Mouse (Mus musculus) retina, postnatal 7 days (tissue): Measurements from ENCODE around the gene Nhlrc1.
A peak's percentile ranks its signal among the peaks of the same experiment; 100 is the strongest.

Experiments
- DNase-seq: peaks from one replicate; pipeline ENCODE4 v3.0.0-alpha.2; 2012; ENCODE audit warnings: low read depth, low spot score

Nhlrc1 gene

DNA sequence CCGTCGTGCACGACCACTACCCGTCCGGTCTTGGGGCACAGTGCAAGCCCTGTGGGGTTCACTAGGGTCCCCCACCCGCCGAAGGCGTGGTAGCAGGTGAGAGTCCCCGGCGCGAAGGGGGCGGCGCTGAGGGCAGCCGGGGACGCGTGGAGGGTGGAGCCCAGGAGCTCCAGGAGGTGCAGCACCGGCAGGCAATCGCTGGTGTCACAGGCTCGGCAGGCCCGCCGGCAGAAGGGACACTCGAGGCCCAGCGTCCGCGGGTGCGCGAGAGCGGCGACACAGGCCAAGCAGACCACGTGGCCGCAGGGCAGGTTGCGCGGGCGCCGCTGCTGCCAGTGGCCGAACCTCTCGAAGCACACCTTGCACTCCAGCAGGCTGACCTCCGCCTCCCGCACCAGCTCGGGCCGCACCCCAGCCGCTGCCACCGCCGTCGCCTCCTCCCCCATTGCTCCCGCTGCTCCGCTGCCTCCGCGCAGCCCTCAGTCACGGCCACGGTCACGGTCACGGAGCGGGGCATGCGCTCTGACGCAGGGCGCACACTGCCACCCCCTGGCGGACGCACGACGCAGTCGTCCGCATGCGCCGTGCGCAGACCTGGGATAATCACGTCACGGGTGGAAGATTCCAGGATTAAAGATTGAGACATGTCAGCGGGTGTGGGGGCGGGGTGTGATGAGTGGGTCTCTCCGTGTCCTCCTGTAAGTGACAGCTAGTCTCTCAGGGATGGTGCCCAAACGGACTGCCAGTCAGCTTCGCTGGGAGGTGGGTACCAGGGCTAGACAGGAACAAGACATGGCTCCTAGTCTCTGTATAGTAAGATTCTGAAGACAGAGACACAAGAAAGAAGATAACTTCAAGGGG, at the start of gene Nhlrc1:
TSS of gene Nhlrc1 (minus strand) at position 517 of the 861 bp plus-strand sequence.
- DNase-seq, result peak; percentile 82

DNA sequence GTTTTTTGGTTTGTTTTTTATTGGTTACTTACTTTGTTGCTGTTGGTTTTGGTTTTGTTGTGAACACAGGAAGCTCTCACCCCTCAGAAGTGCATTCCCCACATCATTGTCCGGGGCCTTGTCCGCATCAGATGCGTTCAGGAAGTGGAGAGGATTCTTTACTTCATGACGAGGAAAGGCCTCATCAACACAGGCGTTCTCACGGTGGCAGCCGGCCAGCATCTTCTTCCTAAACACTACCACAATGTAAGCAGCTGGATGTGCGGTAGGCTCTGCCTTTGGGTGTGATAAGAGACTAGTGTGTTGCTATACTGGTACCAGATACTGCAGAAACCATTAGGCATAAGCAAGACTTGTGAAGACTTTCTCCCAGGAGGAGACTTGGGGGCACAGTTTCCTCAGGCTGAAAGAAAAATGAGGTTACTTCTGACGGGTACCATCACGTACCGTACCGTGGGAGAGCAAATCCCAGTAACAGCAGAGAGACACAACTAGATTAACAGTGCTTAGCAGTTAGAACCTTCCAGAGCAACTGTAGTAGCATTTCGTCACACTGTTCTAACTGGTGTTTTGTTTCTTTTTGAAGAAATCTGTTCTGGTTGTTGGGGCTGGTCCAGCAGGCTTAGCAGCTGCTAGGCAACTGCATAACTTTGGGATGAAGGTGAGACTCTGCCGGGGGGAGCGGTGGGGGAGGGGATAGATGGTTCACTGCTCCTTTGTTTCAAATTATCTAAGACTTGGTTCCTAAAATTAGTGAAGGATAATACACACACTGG, 49.5 kb upstream of the Nhlrc1 start:
- no peak for DNase-seq

DNA sequence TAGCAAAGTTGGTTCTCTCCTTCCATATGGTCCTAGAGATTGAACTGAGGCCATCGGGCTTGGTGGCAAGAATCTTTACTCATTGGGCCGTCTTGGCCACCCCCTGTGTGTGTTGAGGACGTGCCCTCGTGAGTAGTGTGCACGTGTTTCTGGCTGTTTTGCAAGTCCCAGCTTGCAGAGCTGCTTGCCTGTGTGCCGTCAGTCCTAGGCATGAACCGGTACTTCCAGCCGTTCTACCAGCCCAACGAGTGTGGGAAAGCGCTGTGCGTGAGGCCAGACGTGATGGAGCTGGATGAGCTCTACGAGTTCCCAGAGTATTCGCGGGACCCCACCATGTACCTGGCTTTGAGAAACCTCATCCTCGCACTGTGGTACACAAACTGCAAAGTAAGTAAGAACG, 48.1 kb upstream of the Nhlrc1 start:
- DNase-seq, result no peak

DNA sequence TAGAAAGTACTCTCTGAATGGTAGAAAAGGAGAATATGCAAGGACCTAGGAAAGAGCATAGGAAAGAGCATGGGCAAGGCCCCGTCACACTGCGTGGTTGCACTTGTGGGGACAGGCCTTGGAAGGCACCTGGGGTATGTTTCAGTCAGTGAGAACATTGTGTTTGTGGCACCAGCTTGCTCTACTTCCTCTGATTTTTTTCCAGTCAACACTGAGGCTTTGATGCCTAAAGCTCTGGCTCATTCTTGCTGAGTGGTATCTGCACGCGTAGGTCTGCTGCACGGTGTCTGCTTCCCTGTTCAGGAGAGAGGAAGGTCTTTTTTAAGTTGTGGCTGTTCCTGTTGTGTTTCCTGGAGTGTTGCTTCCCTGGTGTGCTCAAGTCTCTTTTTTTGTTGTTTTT, 42.1 kb upstream of the Nhlrc1 start:
- DNase-seq, result no peak

DNA sequence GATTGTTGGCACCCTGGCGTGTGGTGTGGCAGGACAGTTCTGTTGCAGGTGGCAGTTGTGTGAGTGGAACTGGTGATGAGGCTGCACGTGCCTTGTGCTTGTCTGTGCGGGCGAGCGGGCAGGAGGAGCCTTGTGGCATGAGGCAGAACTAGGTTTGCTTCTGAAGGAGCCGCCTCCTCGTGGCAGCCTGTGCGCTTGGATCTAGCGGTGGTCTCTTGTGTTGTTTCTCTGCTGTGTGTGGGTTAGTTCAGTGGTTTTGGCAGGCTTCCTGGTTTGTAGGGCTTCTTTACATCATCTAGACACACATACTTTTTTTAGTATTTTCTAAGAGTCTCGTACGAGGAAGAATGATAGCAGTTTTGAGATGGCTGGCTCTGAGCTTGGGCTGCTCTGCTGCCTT, 41.5 kb upstream of the Nhlrc1 start:
- no peak for DNase-seq

DNA sequence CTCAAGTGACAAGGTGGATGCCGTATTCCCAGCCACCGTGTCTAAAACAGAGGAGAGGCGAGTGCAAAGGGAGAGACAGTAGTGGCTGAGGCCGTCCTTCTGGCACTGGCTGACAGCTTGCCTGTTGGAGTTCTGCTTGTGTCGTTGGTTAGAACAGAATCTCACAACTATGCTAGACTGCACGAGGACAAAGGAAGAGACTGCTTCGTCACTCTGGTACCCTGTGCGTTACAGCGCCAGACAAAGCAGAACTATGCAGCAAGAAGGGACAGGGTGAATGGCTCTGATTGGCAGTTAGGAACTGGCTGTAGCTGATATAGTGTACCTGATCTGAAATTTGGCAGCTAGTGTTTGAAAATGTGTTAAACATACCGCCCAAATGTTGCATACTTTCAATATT, 39.3 kb upstream of the Nhlrc1 start:
- DNase-seq, result no peak

DNA sequence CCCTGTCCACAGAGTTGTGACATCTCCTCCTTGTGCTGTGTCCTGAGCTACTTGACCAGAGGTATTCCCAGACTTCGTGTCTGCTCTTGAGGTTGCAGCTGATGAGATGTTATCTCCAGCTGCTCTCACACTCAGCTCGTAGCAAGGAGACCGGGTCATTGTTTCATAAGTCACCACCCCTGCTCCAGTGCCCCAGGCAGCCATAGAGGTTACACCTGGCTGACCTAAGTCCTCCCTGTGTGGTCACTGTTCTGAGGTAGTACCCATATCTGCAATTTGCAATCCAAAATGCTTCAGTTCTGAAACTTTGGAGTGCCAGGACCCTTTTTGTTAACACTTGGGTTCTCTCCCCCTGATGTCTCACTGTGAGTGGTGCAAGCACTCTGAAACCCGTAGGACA, 35.4 kb upstream of the Nhlrc1 start:
- DNase-seq, result no peak

DNA sequence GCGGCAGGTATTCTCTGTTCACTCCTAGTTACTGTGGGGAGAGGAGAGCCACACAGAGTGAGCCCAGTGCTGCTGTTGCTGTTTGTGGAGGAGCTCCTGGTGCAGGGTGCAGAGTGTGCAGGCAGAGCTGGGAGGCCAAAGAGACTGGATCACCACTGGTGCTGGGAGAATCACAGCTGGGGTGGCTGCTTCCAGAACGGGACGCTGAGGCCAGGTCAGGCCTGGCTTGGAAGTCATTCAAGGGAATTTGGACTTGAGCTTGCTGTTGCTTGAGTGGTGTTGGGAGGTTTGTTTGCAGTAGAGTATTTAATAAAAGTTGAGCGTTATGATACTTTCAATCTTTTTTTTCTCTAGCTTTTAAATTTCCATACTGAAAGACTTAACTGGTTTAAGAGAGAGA, 33.3 kb upstream of the Nhlrc1 start:
- DNase-seq, result no peak

DNA sequence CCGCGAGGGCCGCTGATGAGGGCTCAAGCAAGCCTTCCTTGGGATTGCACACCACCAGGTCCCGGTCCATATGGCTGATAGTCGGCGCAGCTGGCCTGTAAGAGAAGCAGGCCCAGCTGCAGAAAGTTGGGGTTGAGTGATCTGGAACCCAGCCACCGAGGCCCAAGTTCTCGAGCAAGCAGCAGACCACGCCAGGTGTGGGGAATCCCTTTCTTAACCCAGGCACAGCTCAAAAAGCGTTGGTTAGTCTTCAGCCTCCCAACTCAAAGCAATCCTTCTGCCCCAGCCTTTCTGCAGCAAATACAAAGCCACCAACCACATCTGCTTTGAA, 29.9 kb upstream of the Nhlrc1 start, which contains the start of gene Tpmt:
TSS of gene Tpmt (minus strand) at position 121 of the 331 bp plus-strand sequence.
- DNase-seq, result no peak

DNA sequence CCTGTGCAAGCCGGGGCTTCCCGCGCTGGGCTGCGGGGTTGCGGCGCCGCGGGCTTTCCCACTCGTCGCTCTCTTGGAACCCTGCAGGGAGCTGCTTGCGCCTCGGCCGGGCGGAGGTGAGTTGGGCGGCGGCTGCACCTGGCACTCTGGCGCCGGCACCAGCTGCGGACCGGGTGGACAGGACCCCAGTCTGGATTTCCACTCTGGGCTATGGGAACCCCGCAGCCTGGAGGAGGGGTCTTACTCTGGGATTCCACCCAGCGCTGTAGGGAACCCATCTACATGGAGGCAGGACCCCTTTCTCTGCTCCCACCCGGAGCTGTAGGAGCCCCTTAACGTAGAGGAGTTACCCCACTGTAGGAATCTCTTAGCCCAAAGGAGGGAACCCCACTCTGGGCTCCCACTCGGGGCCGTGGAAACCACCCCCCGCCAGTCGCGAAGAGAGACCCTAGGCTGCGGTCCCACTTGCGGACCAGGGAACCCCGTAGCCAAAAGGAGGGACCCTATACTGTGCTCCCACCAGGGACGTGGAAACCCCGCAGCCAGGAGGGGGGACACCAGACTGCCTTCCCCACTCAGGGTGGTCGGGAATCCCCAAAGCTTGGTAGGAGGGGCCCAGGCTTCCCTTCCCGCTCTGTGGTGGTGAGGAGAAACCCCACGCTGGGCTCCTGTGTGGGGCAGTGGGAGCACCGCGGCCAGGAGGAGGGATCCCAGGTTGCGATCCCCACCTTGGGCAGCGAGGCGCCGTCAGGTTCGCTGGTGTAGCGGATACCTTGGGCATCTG, 29.4 kb upstream of the Nhlrc1 start:
- no peak for DNase-seq

DNA sequence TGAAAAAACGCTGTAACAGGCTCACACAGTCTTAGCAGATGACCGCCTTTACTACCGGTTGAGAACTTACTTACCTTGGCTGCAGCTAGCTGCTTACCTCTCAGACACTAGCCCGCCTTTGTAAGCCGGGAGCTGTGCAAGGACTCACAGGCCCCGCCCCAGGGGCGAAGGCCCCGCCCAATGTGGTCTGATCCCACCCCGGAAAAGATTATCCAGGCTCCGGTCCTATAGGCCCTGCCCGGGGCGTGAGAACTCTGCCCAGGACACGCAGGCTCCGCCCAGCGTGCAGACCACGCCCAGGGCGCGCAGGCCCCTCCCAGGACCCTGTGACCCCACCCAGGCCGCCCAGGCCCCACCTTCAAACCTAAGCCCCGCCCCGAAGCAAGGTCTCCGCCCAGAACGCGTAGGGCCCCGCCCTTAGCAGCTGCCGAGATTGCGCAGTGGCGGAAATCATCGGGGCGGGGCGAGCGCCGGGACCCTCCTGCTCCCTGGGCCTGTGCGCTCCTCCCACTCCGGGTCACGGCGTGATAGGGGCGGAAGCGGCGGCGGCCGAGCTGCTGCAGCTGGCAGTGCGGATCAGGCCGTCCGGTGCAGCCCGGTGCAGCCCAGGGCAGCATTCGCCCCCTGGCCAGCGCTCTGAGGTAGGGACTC, 28.5 kb upstream of the Nhlrc1 start, which contains the start of gene Kdm1b:
TSS of gene Kdm1b (plus strand) at position 470 of the 651 bp plus-strand sequence.
- peak; percentile 98 for DNase-seq

DNA sequence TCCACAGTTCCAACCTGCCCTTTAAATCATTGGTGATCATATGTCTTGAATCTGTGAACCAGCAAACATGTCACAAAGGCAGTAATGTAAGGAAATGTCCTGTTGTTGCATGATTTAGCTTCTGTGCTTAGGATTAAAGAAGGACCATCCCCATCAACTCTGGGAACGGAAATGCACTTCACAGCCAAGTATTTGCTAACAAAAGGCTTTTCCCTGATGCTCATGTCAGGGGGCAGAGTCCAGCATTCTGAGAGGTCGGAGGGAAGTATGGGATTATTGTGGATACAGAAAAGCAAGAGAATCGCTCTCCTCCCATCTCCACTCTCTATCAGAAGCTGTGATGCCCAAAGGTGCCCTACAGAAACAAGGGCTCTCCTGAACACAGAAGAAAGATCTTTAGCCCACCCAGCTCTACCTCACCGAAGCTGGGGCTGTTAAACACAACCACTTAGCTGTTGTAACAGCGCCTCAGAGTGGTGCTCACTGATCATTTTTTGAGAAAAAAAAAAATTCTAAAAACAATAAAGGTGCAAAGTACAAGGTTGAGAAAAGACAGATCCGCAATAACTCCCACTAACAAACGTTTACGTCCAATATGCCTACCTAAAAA, 27.5 kb upstream of the Nhlrc1 start:
- no peak for DNase-seq

DNA sequence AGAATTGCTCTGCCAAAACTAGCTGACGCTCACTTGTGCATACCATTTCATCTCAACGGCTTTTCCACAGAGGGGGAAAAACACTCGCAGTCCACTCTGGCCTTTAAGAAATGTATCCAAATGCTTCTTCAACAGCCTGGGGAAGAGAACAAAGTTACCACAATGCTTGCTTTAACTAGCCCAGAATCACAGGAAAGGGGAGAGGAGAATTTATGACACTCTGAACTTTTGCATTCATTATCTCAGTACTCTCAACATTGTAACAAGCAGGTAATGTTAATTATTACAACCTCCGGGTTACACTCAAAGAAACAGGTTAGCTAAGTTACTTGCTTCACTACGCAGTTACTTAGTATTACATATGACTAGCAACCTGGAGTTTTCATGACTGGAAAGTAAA, 25.4 kb upstream of the Nhlrc1 start:
- DNase-seq, result no peak

DNA sequence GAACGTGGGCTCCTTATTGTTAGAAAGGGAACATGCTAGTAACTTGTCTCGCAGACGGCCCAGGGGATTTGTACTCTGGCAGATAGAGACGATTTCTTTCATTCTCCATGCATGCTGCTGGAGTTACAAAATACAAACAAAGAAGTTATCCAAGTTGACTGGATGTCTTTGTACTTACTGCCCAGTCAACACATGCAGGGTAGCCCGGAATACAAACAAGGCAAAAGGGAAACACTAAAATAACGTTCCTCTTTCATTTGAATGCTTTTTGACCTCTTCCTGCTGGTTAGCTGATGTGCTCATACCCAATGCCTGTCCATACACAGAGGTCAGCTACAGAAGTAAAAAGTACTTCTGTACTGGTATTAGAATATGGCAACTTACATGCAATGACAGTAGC, 23.3 kb upstream of the Nhlrc1 start:
- no peak for DNase-seq

DNA sequence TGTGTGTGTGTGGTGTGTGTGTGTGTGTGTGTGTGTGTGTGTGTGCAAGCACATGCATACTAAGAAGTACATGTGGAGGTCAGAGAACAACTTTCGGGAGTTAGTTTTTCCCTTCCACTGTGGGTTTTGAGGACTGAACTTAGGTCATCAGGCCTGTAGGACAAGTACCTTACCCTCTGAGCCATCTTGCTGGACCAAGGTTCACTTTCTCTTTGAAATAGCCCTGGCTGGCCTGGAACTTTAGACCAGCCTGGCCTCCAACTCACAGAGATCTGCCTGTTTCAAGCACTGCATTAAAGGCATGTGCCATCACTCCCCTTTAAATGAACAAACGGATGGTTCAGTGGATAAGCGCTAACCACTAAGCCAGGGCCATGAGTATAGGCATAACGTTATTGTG, 19.0 kb upstream of the Nhlrc1 start:
- DNase-seq, result no peak

DNA sequence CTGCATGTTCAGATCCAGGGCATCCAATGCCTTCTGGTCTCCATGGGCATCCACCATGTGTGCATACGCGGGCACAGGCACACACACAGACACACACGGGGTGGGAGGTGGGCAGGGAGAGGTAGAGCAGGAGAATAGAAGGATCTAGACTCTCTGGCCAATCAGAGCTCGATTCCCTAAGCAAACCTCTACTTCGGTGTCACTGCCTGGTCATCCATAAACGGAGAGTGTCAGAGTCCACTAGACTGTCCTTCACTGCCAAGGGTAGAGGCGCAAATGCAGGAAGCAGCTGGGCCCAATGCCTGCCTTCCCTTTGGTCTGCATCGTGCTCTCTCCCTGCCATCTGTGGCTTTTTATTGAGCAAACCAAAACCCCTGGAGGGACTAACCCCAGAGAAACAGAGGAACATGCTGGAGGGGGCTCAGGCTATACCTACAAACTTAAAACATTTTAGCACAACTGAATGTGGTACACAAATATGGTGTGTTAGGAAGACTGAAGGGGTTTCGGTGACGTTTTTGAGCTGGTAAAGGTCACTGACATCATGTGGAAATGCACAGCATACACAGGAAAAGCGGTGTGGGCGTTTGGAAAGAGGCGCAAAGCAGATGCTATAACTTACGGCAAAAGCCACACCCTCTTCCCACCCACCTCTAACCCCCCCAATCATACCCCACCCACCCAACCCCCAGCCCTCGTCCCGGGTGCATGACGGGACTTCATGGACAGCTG, 15.9 kb upstream of the Nhlrc1 start:
- no peak for DNase-seq

DNA sequence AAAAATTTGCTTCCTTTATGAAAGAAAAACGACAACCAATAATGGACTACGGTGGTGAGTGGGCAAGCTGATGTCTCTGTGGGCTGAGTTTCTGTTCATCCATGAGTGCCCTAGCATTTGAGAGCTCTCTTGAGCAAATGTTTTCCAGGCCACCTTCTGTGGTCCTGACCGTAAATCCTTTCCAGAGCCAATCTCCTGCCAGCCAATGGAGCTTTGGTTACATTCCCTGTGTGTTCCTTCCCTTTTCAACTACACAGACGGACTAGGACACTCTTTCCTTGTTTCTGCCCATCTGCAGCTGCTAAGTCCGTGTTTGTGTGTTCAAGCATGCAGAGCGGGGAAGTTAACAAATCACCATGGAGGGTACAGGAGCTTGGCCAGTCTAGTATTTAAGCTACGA, 6.1 kb upstream of the Nhlrc1 start:
- DNase-seq, result no peak

DNA sequence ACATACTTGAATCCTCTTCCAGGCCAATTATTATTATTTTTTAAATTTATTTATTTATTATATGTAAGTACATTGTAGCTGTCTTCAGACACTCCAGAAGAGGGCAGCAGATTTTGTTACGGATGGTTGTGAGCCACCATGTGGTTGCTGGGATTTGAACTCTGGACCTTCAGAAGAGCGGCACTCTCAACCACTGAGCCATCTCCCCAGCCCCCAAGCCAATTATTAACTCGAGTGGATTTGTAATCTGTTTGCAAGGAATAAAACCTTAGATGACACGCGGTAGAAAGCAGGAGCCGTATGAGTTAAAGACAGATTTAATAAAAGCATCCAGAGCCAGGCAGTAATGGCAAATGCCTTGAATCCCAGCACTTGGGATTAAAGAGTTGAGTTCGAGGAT, 5.1 kb upstream of the Nhlrc1 start:
- DNase-seq, result no peak

DNA sequence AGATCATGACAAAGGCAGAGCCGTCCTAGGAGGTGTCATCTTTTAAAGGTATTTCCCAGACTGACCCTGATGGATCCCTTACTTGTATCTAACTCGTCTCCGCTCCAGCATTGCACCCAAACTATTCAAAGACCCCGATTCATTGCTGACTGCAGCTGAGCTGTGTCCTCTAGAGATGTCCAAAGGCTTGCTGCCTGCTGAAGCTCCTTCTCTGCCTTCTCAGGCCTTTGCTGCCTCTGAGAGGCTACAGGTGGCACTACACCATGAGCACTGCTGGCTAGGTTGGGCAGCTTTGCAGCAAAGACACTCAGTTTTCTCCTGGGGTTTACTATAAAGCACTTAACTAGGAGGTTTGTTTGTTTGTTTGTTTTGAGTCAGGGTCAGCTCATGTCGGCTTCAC, 2.6 kb upstream of the Nhlrc1 start:
- DNase-seq, result peak; percentile 56

DNA sequence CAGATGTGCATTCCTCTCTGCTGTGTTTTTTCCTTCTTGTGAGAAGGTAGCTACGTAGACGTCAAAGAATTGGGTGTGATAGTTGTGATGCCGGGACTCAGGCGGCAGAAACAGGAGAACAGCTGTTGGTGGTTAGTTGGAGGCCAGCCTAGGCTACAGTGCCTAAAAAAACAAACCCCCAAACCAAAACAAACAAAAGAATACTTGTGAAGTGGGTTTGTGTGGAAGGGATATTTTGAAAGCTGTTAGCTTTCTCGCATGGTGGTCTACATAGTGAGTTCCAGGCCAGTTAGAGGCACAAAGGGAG, 498 bp upstream of the Nhlrc1 start:
- DNase-seq, result no peak

DNA sequence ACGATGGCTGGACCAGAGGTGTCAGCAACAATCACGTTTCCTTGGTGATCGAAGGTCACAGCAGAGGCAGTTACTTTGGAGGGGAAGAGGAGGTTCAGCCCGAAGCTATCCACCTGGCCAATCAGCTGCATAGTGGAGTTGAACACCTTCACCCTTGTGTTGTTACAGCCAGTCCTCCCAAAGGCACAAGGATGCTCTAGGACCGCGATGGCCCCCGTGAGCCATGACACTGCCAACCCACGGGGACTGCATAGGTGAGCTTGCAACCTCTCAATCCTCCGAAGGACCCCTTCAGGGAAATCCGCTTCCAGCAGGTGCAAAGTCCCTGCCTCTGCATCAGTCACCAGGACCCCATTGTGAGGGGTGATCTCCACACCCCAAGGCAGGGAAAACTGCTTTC, 910 bp downstream of the Nhlrc1 start:
- no peak for DNase-seq
